Mouse (Mus musculus): ENCODE measurements around the gene Gm4340. TPM values are rescaled to one million over a fixed set of nuclear protein-coding genes. Genes with fewer than 3 reads are reported as not detected.
"Not testable (repeated sequence)": the region's sequence is repeated elsewhere in the genome, so short reads cannot be mapped to it uniquely, and the experiment has no call there.

The Gm4340 gene
- not detected in 2 replicates for polyA plus RNA-seq (2012; ENCODE audit: insufficient read depth, insufficient read length, missing spikeins)

DNA sequence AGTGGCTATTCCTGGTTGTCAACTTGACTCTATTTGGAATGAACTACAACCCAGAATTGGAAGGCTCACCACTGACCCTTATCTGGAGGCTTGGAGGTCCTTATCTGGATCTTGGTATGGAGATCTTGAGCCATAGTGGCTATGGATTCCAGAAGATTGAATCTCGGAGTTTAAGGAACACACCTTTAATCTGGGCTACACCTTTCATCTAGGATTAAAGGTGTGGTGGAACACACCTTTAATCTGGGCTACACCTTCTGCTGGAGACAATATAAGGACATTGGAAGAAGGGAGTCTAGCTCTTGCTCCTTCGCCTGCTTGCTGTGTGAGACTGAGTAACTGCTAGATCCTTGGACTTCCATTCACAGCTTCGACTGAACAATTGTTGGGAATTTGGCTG lies at the start of gene Gm4340:
Gm4340 (plus strand) TSS at position 301 of the 400 bp plus-strand sequence.
- H3K4me3 ChIP-seq (ENCODE audit: insufficient read depth, low read depth, low read length); H3K27ac ChIP-seq (replicated peaks; ENCODE audit: low read depth, low read length); H3K4me1 ChIP-seq (ENCODE audit: control insufficient read depth, insufficient read depth, insufficient read length, low read length): not testable (repeated sequence)

DNA sequence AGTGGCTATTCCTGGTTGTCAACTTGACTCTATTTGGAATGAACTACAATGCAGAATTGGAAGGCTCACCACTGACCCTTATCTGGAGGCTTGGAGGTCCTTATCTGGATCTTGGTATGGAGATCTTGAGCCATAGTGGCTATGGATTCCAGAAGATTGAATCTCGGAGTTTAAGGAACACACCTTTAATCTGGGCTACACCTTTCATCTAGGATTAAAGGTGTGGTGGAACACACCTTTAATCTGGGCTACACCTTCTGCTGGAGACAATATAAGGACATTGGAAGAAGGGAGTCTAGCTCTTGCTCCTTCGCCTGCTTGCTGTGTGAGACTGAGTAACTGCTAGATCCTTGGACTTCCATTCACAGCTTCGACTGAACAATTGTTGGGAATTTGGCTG lies 42.6 kb upstream of the Gm4340 start, which contains the start of gene Gm6763:
Gm6763 (plus strand) TSS at position 301 of the 400 bp plus-strand sequence.
- not testable (repeated sequence) for H3K4me3 ChIP-seq (ENCODE audit: insufficient read depth, low read depth, low read length); H3K27ac ChIP-seq (replicated peaks; ENCODE audit: low read depth, low read length); H3K4me1 ChIP-seq (ENCODE audit: control insufficient read depth, insufficient read depth, insufficient read length, low read length)

DNA sequence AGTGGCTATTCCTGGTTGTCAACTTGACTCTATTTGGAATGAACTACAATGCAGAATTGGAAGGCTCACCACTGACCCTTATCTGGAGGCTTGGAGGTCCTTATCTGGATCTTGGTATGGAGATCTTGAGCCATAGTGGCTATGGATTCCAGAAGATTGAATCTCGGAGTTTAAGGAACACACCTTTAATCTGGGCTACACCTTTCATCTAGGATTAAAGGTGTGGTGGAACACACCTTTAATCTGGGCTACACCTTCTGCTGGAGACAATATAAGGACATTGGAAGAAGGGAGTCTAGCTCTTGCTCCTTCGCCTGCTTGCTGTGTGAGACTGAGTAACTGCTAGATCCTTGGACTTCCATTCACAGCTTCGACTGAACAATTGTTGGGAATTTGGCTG lies 34.1 kb upstream of the Gm4340 start, which contains the start of gene Gm8764:
Gm8764 (plus strand) TSS at position 301 of the 400 bp plus-strand sequence.
- not testable (repeated sequence) for H3K4me1 ChIP-seq (ENCODE audit: control insufficient read depth, insufficient read depth, insufficient read length, low read length); H3K4me3 ChIP-seq (ENCODE audit: insufficient read depth, low read depth, low read length); H3K27ac ChIP-seq (replicated peaks; ENCODE audit: low read depth, low read length)

DNA sequence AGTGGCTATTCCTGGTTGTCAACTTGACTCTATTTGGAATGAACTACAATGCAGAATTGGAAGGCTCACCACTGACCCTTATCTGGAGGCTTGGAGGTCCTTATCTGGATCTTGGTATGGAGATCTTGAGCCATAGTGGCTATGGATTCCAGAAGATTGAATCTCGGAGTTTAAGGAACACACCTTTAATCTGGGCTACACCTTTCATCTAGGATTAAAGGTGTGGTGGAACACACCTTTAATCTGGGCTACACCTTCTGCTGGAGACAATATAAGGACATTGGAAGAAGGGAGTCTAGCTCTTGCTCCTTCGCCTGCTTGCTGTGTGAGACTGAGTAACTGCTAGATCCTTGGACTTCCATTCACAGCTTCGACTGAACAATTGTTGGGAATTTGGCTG lies 25.6 kb upstream of the Gm4340 start, which contains the start of gene Gm21304:
Gm21304 (plus strand) TSS at position 301 of the 400 bp plus-strand sequence.
- not testable (repeated sequence) for H3K4me3 ChIP-seq (ENCODE audit: insufficient read depth, low read depth, low read length); H3K4me1 ChIP-seq (ENCODE audit: control insufficient read depth, insufficient read depth, insufficient read length, low read length); H3K27ac ChIP-seq (replicated peaks; ENCODE audit: low read depth, low read length)

- not testable (repeated sequence) for H3K4me1 ChIP-seq (ENCODE audit: control insufficient read depth, insufficient read depth, insufficient read length, low read length); H3K27ac ChIP-seq (replicated peaks; ENCODE audit: low read depth, low read length); H3K4me3 ChIP-seq (ENCODE audit: insufficient read depth, low read depth, low read length)
These were observed 17.1 kb upstream of the Gm4340 start, which contains the start of gene Gm21312 for GRCm38 (mm10) chr10:104176724-104177123. Gene Gm21312, plus strand, starts transcription at chr10:104177024.

GRCm38 (mm10) chr10:104185233-104185632 lies 8.6 kb upstream of the Gm4340 start, which contains the start of gene Gm20765:
Gene Gm20765, plus strand, starts transcription at chr10:104185533.
- H3K4me1 ChIP-seq (ENCODE audit: control insufficient read depth, insufficient read depth, insufficient read length, low read length); H3K4me3 ChIP-seq (ENCODE audit: insufficient read depth, low read depth, low read length); H3K27ac ChIP-seq (replicated peaks; ENCODE audit: low read depth, low read length): not testable (repeated sequence)

- H3K4me3 ChIP-seq (ENCODE audit: insufficient read depth, low read depth, low read length) = no peak overlapping the region
- no peaks in the 10 kb centered on the region for H3K4me1 ChIP-seq (ENCODE audit: control insufficient read depth, insufficient read depth, insufficient read length, low read length)
- no peak overlapping the region for H3K27ac ChIP-seq (replicated peaks; ENCODE audit: low read depth, low read length)
These were observed 15.8 kb downstream of the Gm4340 start for GRCm38 (mm10) chr10:104209655-104210054.

DNA sequence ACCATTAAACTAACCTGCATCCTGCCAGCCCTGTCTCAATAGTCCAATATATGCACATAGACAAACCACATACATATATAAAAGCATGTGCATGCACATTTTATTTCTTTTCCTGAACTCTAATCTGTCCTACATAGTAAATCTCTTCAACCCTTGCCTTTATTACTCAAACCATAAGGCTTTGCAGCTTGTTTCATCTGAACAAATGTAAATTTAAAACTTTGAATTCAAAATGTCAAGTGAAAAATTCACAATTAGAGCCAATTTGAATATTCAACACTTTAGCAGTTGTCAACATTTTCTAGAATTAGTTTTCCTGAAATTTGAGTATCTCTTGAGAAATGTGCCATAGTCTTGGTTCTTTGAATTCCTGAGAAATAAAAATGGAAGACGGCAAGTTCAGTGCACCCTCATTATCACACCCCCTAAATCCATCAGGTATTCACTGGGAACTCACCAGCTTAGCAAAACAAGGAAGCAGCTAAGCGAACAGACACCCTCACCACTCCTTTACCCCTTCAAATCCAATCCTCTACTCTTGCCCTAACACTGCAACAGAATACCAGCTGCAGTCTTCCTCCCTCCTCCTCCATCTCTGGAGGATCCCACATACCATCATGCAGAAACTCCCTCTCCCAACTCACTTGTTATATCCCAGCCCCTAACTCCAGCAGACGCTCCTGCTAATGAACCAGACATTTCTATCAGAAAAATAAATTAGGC lies 16.6 kb downstream of the Gm4340 start:
- H3K27ac ChIP-seq (replicated peaks; ENCODE audit: low read depth, low read length) = no peak overlapping the region
- H3K4me1 ChIP-seq (ENCODE audit: control insufficient read depth, insufficient read depth, insufficient read length, low read length) = no peaks in the 10 kb centered on the region
- H3K4me3 ChIP-seq (ENCODE audit: insufficient read depth, low read depth, low read length) = no peak overlapping the region

DNA sequence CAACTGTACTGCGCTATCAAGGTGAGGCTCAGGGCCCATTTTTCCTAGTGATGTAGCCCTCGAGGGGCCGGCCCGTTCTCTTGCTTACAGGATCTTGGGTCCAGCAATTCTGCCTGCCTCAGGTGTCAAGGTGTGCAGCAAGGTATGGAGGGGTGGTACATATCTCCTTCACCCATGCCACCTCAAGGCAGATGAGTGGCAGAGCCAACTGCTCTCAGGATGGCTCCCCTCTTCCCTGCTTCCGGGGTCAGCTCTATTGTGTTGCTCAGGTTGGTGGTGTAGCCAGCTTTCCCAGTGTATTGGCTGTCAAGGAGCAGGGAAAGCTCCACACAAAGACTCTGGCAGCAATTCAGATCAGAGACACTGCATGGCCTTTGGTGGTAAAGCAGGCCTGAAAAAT lies 20.7 kb downstream of the Gm4340 start:
- H3K4me1 ChIP-seq (ENCODE audit: control insufficient read depth, insufficient read depth, insufficient read length, low read length) = no peaks in the 10 kb centered on the region
- no peak overlapping the region for H3K4me3 ChIP-seq (ENCODE audit: insufficient read depth, low read depth, low read length)
- no peak overlapping the region for H3K27ac ChIP-seq (replicated peaks; ENCODE audit: low read depth, low read length)

- Histone ChIP-seq H3K4me3 (ENCODE audit: insufficient read depth, low read depth, low read length) (no peak overlapping the region), H3K4me1 (ENCODE audit: control insufficient read depth, insufficient read depth, insufficient read length, low read length) (no peaks in the 10 kb centered on the region), H3K27ac (replicated peaks; ENCODE audit: low read depth, low read length) (no peak overlapping the region)
These were observed 26.6 kb downstream of the Gm4340 start for GRCm38 (mm10) chr10:104220303-104221021.

Other genes starting within 250 kb of the Gm4340 start
- gene Gm21293, start 51.1 kb upstream of the Gm4340 start, polyA plus RNA-seq (2012; ENCODE audit: insufficient read depth, insufficient read length, missing spikeins) = not detected in 2 replicates
- gene Gm6763, start 42.5 kb upstream of the Gm4340 start, polyA plus RNA-seq (2012; ENCODE audit: insufficient read depth, insufficient read length, missing spikeins) = not detected in 2 replicates
- gene Gm8764, start 34.0 kb upstream of the Gm4340 start, polyA plus RNA-seq (2012; ENCODE audit: insufficient read depth, insufficient read length, missing spikeins) = not detected in 2 replicates
- gene Gm21304, start 25.5 kb upstream of the Gm4340 start, polyA plus RNA-seq (2012; ENCODE audit: insufficient read depth, insufficient read length, missing spikeins) = not detected in 2 replicates
- gene Gm21312, start 17.0 kb upstream of the Gm4340 start, polyA plus RNA-seq (2012; ENCODE audit: insufficient read depth, insufficient read length, missing spikeins) = not detected in 2 replicates
- gene Gm20765, start 8.5 kb upstream of the Gm4340 start, polyA plus RNA-seq (2012; ENCODE audit: insufficient read depth, insufficient read length, missing spikeins) = not detected in 2 replicates